Mouse (Mus musculus): Measurements from ENCODE around the gene 1810009A15Rik.

DNA sequence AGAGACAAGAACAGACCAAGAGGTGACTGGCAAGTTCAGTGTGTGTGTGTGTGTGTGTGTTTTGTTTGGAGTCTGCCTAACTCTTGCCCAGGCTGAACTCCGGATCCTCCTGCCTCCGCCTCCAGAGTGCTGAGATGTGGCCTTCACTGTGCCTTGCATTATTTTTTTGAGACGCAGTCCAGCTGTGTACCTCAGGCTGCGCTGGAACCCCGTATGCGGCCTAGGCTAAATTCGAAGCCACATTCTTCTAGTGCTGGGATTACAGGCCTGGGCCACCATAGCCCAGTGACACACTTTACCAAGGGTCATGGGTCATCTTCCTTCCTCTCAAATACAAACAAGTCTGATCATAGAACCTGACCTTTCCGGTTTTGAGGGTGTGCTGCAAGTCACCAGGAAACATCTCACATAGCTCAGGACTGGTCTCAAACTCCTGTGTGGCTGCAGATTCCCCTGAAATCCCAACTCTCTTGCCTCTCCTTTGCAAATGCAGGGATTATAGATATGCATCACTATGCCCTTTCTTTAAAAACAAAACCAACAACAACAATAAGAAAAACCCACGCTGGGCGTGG lies 16.3 kb upstream of the 1810009A15Rik start:
- no peak for TF ChIP-seq CTCF (IDR thresholded peaks at IDR 0.05; ENCODE audit: extremely low read depth, insufficient read depth, insufficient read length, insufficient replicate concordance)
- TF ChIP-seq POLR2A (IDR thresholded peaks at IDR 0.05; ENCODE audit: low read depth, low read length), result no peak
